In the genomic region with DNA sequence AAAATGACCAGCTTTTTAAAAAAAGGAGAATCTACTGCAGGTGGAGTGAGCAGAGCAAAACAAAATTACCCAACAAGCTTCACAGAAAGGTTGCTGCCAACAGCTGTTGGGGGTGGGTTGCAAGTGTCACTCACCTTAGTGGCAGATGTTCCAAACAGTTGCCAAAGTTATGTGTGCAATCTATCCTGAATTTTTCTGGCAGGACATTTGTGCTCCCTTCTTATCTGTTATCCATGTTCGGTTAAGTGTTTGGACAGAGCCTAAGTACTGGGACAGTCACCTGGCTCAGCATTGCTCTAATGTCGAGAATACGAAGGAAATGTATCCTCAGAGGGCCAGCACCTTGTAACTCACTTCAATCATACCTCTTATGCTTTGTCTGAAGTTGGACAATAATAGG, we compare ENCODE assay signal across 35 mouse cellular contexts.
"Had no signal": no experiment of that assay in that cellular context is flagged by ENCODE, and none has a peak within 500 bp of the region (broad histone marks: within the 10 kb centered on the region; RNA-seq: fewer than 3 reads in every experiment).

No protein-coding gene starts in this region.

- H3K4me1 ChIP-seq: heart, embryonic 12.5 days; hindbrain, embryonic 10.5 days; hindbrain, embryonic 12.5 days; hindbrain, embryonic 13.5 days; hindbrain, embryonic 15.5 days; intestine, embryonic 15.5 days; kidney, embryonic 15.5 days had no signal

- H3K36me3 ChIP-seq: heart, embryonic 10.5 days; heart, embryonic 12.5 days; heart, embryonic 13.5 days; heart, embryonic 15.5 days; hindbrain, embryonic 10.5 days; hindbrain, embryonic 12.5 days; hindbrain, embryonic 13.5 days; hindbrain, embryonic 15.5 days; intestine, embryonic 15.5 days; kidney, embryonic 15.5 days had no signal

- H3K27me3 ChIP-seq: heart, embryonic 12.5 days; heart, embryonic 13.5 days; heart, embryonic 15.5 days; hindbrain, embryonic 12.5 days; hindbrain, embryonic 13.5 days; hindbrain, embryonic 15.5 days; intestine, embryonic 15.5 days; kidney, embryonic 15.5 days had no signal

- DNase-seq: heart, postnatal 10 days; heart, postnatal 14 days; heart, postnatal 36 days; heart, postnatal 4 days; kidney, adult 11 months; kidney, adult 18-20 months; kidney, adult 2 months; kidney, adult 8-10 months; kidney, adult 9 months; kidney, postnatal 10 days; kidney, postnatal 14 days; kidney, postnatal 25 days; kidney, postnatal 36 days; kidney, postnatal 4 days; layer of hippocampus, adult 9-11 months; layer of hippocampus, postnatal 36 days had no signal

- H3K9ac ChIP-seq: heart, embryonic 12.5 days; heart, embryonic 13.5 days; heart, embryonic 15.5 days; hindbrain, embryonic 12.5 days; hindbrain, embryonic 13.5 days; hindbrain, embryonic 14.5 days; hindbrain, embryonic 15.5 days; intestine, embryonic 15.5 days; kidney, embryonic 15.5 days had no signal

- H3K27ac ChIP-seq: heart, embryonic 10.5 days; heart, embryonic 13.5 days; heart, embryonic 15.5 days; hindbrain, embryonic 10.5 days; hindbrain, embryonic 12.5 days; hindbrain, embryonic 13.5 days; hindbrain, embryonic 14.5 days; hindbrain, embryonic 15.5 days; hindbrain, postnatal 0 days; intestine, embryonic 15.5 days; kidney, embryonic 15.5 days; kidney, postnatal 0 days; layer of hippocampus, adult 2 months had no signal

- ATAC-seq: hindbrain, embryonic 16.5 days; hindbrain, postnatal 0 days; inflammation-experienced regulatory T-cells, adult 6 months; intestine, embryonic 15.5 days; intestine, embryonic 16.5 days; intestine, postnatal 0 days had no signal

- H3K4me2 ChIP-seq: heart, embryonic 11.5 days; heart, embryonic 12.5 days; heart, embryonic 13.5 days; heart, embryonic 15.5 days; hindbrain, embryonic 12.5 days; hindbrain, embryonic 13.5 days; hindbrain, embryonic 14.5 days; hindbrain, embryonic 15.5 days; intestine, embryonic 15.5 days; kidney, embryonic 15.5 days had no signal

- H3K4me3 ChIP-seq: heart, embryonic 10.5 days; heart, embryonic 12.5 days; heart, embryonic 13.5 days; heart, embryonic 15.5 days; hindbrain, embryonic 10.5 days; hindbrain, embryonic 12.5 days; hindbrain, embryonic 13.5 days; hindbrain, embryonic 15.5 days; intestine, embryonic 15.5 days; kidney, embryonic 15.5 days; layer of hippocampus, adult 2 months had no signal

- H3K9me3 ChIP-seq: heart, embryonic 10.5 days; heart, embryonic 12.5 days; heart, embryonic 13.5 days; heart, embryonic 15.5 days; hindbrain, embryonic 10.5 days; hindbrain, embryonic 12.5 days; hindbrain, embryonic 13.5 days; hindbrain, embryonic 15.5 days; intestine, embryonic 15.5 days; kidney, embryonic 15.5 days had no signal
